Mouse (Mus musculus) ES-Bruce4 (cell line): ENCODE measurements around the gene Ttll6. TPM values are rescaled to one million over a fixed set of nuclear protein-coding genes. Genes with fewer than 3 reads are reported as not detected.

ENCODE experiments used
- H3K27ac ChIP-seq: 2 replicates; pipeline ENCODE4 v1.5.1; 2012; ENCODE audit warnings: low read length, inconsistent platforms; ENCODE audit not compliant: insufficient read depth
- H3K27me3 ChIP-seq: 2 replicates; pipeline ENCODE4 v1.6.1; 2012; ENCODE audit warnings: mild to moderate bottlenecking, low read length, inconsistent platforms; ENCODE audit not compliant: control insufficient read depth, poor library complexity, insufficient read depth, severe bottlenecking
- H3K36me3 ChIP-seq: 2 replicates; pipeline ENCODE4 v1.6.1; 2012; ENCODE audit warnings: inconsistent platforms, mild to moderate bottlenecking, low read length, moderate library complexity; ENCODE audit not compliant: control insufficient read depth, poor library complexity, insufficient read depth, severe bottlenecking
- H3K4me1 ChIP-seq: one replicate; pipeline ENCODE4 v1.8.1; 2011; ENCODE audit warnings: low read length; ENCODE audit not compliant: control insufficient read depth, insufficient read depth
- H3K4me3 ChIP-seq: 2 replicates; pipeline ENCODE4 v1.5.1; 2011; ENCODE audit warnings: low read depth, mild to moderate bottlenecking, low read length
- H3K9ac ChIP-seq: 2 replicates; pipeline ENCODE4 v1.6.1; 2012; ENCODE audit warnings: low read depth, mild to moderate bottlenecking, inconsistent platforms; ENCODE audit not compliant: poor library complexity, severe bottlenecking
- H3K9me3 ChIP-seq: replicated peaks from 2 replicates; pipeline ENCODE4 v1.6.1; 2012; ENCODE audit warnings: mild to moderate bottlenecking, low read length, inconsistent platforms; ENCODE audit not compliant: control insufficient read depth, poor library complexity, insufficient read depth, severe bottlenecking
- CTCF ChIP-seq: IDR thresholded peaks from one replicate; pipeline ENCODE4 v1.8.1; 2011; ENCODE audit warnings: low read depth, low read length
- EP300 ChIP-seq: IDR thresholded peaks from 2 replicates; pipeline ENCODE4 v1.6.1; 2011; ENCODE audit warnings: low read depth, low read length; ENCODE audit not compliant: insufficient read depth
- POLR2A ChIP-seq: IDR thresholded peaks from one replicate; pipeline ENCODE4 v1.8.1; 2011; ENCODE audit warnings: low read length; ENCODE audit not compliant: insufficient read depth
- polyA plus RNA-seq: library from polyadenylated mRNA; stranded (reverse); fragments of >200 nt; gene quantifications from 2 replicates; pipeline ENCODE4 v1.2.4, GENCODE M21; 2011; ENCODE audit warnings: low read depth; ENCODE audit not compliant: missing spikeins, insufficient read depth, insufficient read length

The Ttll6 gene
- polyA plus RNA-seq, 1 experiment: 6.9 TPM

- H3K27me3 ChIP-seq: peaks cover 27% of the 10 kb centered on the region
- H3K9me3 ChIP-seq: no peaks in the 10 kb centered on the region
- H3K27ac ChIP-seq: no peak overlapping the region
- H3K4me1 ChIP-seq: no peaks in the 10 kb centered on the region
- TF ChIP-seq EP300 (no peak), POLR2A (no peak), CTCF (no peak)
- peak overlapping the region; percentile 18; the same call in 1 of the 2 replicates for H3K4me3 ChIP-seq
- H3K36me3 ChIP-seq: no peaks in the 10 kb centered on the region
- no peak overlapping the region for H3K9ac ChIP-seq
Measured at GRCm38 (mm10) chr11:96195769-96196280, 62.2 kb downstream of the Ttll6 start.

GRCm38 (mm10) chr11:96198642-96199041 lies 65.1 kb downstream of the Ttll6 start:
- Histone ChIP-seq H3K27ac (no peak overlapping the region), H3K4me3 (no peak overlapping the region), H3K36me3 (no peaks in the 10 kb centered on the region), H3K9ac (no peak overlapping the region), H3K9me3 (no peaks in the 10 kb centered on the region), H3K4me1 (no peaks in the 10 kb centered on the region), H3K27me3 (peaks cover 20% of the 10 kb centered on the region)
- TF ChIP-seq CTCF (peak; percentile 38), POLR2A (no peak)

GRCm38 (mm10) chr11:96199181-96200086 lies 65.8 kb downstream of the Ttll6 start:
- H3K27me3 ChIP-seq: peaks cover 21% of the 10 kb centered on the region
- H3K4me3 ChIP-seq: peak overlapping the region; percentile 32
- H3K9ac ChIP-seq: peak overlapping the region; percentile 24; the same call in 1 of the 2 replicates
- TF ChIP-seq POLR2A (no peak), CTCF (no peak), EP300 (no peak)
- no peaks in the 10 kb centered on the region for H3K4me1 ChIP-seq
- no peak overlapping the region for H3K27ac ChIP-seq
- H3K9me3 ChIP-seq: no peaks in the 10 kb centered on the region
- no peaks in the 10 kb centered on the region for H3K36me3 ChIP-seq

- Histone ChIP-seq H3K27me3 (peaks cover 24% of the 10 kb centered on the region), H3K27ac (no peak overlapping the region), H3K9ac (peak overlapping the region; percentile 24; the same call in 1 of the 2 replicates), H3K9me3 (no peaks in the 10 kb centered on the region), H3K4me3 (peak overlapping the region; percentile 32), H3K4me1 (no peaks in the 10 kb centered on the region), H3K36me3 (no peaks in the 10 kb centered on the region)
- TF ChIP-seq EP300: no peak
- no peak for TF ChIP-seq CTCF
- TF ChIP-seq POLR2A: no peak
Measured at GRCm38 (mm10) chr11:96200183-96200655, 66.6 kb downstream of the Ttll6 start.

- Histone ChIP-seq H3K4me1 (no peaks in the 10 kb centered on the region), H3K9me3 (no peaks in the 10 kb centered on the region), H3K27me3 (peaks cover 24% of the 10 kb centered on the region), H3K9ac (no peak overlapping the region), H3K27ac (no peak overlapping the region), H3K36me3 (no peaks in the 10 kb centered on the region), H3K4me3 (no peak overlapping the region)
- TF ChIP-seq POLR2A: no peak
- no peak for TF ChIP-seq CTCF
- no peak for TF ChIP-seq EP300
Measured at GRCm38 (mm10) chr11:96201741-96202140, 68.2 kb downstream of the Ttll6 start.

- Histone ChIP-seq H3K9ac (no peak overlapping the region), H3K4me3 (no peak overlapping the region), H3K9me3 (no peaks in the 10 kb centered on the region), H3K4me1 (no peaks in the 10 kb centered on the region), H3K36me3 (no peaks in the 10 kb centered on the region), H3K27me3 (peaks cover 24% of the 10 kb centered on the region), H3K27ac (no peak overlapping the region)
- TF ChIP-seq CTCF (no peak), EP300 (peak; percentile 81; the same call in 1 of the 2 replicates)
Measured at GRCm38 (mm10) chr11:96202401-96203081, 69.0 kb downstream of the Ttll6 start.
